In genomic region chr4:141145124-141145523, GRCm38 (mm10) we compare ENCODE assay signal across 20 mouse cellular contexts. TPM values are rescaled to one million over a fixed set of nuclear protein-coding genes. Genes with fewer than 3 reads are reported as not detected.
"Had no signal": no experiment of that assay in that cellular context is flagged by ENCODE, and none has a peak within 500 bp of the region (broad histone marks: within the 10 kb centered on the region; RNA-seq: fewer than 3 reads in every experiment).

No protein-coding gene starts in this region.

RNA-seq across cellular contexts. Expression of gene Spata21, which starts 57.0 kb away (rescaled TPM):
- total RNA-seq: liver, adult 2 months; megakaryocyte progenitor cell, adult 5-6 weeks; megakaryocyte, adult 5-6 weeks; megakaryocyte-erythroid progenitor cell, adult 5-6 weeks; monocyte, adult 5-6 weeks had no signal
- polyA plus RNA-seq: limb, embryonic 12.5 days; liver, adult 2 months; liver, embryonic 11.5 days; liver, embryonic 12.5 days; liver, embryonic 13.5 days; liver, embryonic 14.5 days; liver, embryonic 15.5 days; liver, embryonic 16.5 days; liver, postnatal 0 days; lung, adult 2 months; macrophage; midbrain, embryonic 11.5 days; midbrain, embryonic 13.5 days; midbrain, embryonic 14.5 days; myocyte; neural tube, embryonic 11.5 days had no signal
